Mouse (Mus musculus): ENCODE measurements around the gene Glo1. TPM values are rescaled to one million over a fixed set of nuclear protein-coding genes. Genes with fewer than 3 reads are reported as not detected.

Glo1 gene
- total RNA-seq, 2 experiments from 2014 or later: 194 to 199 TPM

DNA sequence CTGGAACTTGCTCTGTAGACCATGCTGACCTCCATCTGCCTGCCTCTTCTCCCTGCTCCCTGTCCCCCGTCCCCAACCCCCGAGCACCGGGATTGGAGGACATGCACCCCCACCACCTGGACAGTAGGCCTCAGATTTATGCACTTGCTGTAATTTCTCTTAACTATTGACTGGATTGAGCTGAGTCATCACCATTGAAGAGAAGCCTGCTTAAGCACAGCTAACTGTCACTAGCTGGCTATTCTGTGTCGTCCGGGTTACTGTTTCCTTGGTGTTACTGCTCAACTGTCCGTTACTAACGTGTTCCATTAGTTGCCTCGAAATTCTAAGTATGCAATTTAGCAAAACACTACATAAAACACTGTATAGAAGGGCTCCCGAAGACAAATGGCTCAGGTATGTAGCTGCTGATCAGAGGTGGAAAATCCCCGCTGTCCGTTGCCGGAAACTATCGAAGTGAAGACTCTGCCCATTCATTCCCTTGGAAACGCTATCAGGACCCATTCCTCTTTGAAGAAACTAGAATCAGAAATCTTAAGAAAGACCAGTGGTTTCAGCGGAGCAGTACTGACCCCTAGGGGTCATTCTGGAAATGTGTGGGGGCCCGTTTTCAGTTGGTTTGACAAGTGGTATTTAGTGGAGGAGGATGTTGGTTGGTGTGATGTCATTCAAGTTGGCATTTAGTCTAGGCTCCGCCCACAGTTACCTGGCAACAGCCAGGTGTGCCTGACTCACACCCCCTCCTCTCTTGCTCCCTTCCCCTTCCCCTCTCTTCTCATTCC is 36.1 kb downstream of the Glo1 start:
- peak; percentile 96 for TF ChIP-seq CTCF (conservative IDR thresholded peaks at IDR 0.05)
- DNase-seq (ENCODE audit: low spot score in 2 of 2): peak; percentile 63 to 76

DNA sequence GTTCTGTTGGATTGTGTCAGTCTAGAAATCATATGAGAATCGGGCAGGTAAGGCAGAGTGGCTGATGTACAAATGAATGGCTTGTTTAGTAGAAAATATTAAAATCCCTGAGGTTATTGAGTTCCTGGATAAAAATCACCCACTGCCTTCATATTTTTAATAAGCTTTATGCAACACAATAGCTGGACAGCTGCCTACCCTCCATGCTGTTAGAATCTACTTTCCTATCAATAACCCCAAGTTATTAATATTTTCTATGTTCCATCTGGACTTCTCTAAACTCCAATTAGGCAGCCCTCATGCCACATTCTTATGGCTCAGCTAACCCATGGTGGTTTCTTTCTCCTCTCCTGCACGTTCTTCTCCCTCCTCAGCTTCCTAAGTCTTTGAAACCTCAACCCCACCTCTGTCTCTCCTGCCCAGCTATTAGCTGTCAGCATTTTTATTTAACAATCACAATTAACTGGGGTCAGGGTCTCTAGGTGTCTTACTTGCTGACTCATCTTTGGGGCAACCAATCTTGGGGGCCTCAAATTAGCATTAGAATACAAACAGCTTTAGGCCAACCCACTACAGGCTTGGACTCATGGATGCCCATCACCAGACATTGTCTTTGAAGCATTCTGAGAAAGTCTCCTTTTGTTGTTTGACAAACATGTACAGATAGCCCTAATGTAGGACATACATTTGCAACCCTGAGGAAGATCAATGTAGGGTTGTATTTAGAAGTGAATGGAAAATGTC is 43.2 kb downstream of the Glo1 start:
- Histone ChIP-seq H3K4me3 (no peak overlapping the region), H3K27ac (peak overlapping the region; percentile 94)
- DNase-seq (ENCODE audit: low spot score in 2 of 2): peak in 1 of 2 experiments; percentile 30
- TF ChIP-seq CTCF (conservative IDR thresholded peaks at IDR 0.05): no peak

More for the DNA sequence above, 36.1 kb downstream of the Glo1 start:
- H3K4me3 ChIP-seq: no peak overlapping the region
- peak overlapping the region; percentile 56 for H3K27ac ChIP-seq

DNA sequence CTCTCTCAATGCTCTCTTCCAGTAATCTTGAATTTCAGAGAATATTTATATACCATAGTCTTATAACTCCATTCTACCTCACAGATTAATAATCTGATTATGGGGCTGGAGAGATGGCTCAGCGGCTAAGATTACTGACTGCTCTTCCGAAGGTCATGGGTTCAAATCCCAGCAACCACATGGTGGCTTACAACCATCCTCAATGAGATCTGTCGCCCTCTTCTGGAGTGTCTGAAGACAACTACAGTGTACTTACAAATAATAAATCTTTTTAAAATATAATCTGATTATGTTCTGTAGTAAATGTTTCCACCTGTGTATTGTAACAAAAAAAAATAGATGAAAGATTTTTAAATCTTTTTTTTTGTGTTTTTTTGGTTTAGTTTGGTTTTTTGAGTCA is 44.4 kb downstream of the Glo1 start:
- peak; percentile 56 for TF ChIP-seq CTCF (conservative IDR thresholded peaks at IDR 0.05)
- Histone ChIP-seq H3K27ac (peak overlapping the region; percentile 94), H3K4me3 (no peak overlapping the region)
- DNase-seq (ENCODE audit: low spot score in 2 of 2): no peak

DNA sequence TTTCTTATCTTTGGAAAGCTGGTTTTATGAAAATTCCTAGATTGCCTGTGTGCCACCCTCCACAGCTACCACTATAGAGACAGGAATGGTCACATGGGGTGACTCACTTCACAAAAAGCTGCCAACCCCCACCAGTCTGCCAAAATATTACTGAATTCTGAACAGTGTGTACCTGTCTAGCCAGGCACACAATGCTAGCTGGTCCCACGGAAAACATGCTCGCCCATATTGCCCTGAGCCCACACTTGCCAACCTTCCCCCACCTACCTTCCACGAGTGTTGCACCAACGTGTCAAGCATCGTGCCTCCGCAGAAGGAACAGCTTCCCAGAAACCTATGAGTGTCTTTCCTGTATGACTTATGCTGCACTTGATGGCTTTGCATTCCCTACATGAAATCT is 45.5 kb downstream of the Glo1 start:
- no peak overlapping the region for H3K4me3 ChIP-seq
- peak overlapping the region; percentile 94 for H3K27ac ChIP-seq
- DNase-seq (ENCODE audit: low spot score in 2 of 2): peak; percentile 89 to 92
- no peak for TF ChIP-seq CTCF (conservative IDR thresholded peaks at IDR 0.05)

DNA sequence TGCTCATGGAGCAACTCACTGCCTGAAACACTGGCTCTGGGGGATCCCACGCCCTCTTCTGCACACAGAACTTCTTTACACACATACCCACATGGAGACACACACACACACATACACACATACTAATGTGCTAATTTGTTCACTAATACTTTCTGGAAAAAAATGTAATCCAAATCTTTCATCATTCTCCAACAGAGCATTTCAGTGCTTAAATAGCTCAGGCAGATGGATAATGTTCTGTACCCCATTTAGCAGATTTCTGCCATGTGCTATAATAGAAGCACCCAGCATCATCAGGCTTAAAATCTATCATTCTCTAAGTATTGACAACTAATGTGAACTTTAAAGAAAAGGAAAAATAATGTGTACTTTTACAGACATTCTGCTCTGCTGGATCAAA is 45.9 kb downstream of the Glo1 start:
- H3K27ac ChIP-seq: peak overlapping the region; percentile 94
- TF ChIP-seq CTCF (conservative IDR thresholded peaks at IDR 0.05): no peak
- no peak overlapping the region for H3K4me3 ChIP-seq
- DNase-seq (ENCODE audit: low spot score in 2 of 2): peak; percentile 60 to 69

DNA sequence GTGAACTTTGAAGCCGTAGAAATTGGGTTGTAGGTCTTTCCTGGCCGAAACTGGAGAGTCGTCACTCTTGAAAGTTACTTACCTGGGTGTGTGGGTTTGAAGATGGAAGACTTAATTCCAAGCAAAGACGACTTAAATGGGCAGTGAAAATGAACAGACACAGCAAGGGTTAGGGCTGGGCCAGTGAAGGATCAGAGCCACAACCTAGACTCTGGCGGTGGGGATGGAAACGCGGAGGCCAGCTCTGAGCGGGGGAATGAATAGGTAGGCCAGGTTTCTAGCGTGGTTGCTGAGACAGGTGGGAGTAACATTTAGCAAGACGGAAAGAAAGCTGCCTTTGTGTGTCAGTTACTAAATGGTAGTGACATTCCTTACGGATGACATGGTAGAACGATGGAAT is 49.7 kb downstream of the Glo1 start:
- TF ChIP-seq CTCF (conservative IDR thresholded peaks at IDR 0.05): no peak
- DNase-seq (ENCODE audit: low spot score in 2 of 2): no peak
- H3K27ac ChIP-seq: peak overlapping the region; percentile 99
- H3K4me3 ChIP-seq: peak overlapping the region; percentile 89

DNA sequence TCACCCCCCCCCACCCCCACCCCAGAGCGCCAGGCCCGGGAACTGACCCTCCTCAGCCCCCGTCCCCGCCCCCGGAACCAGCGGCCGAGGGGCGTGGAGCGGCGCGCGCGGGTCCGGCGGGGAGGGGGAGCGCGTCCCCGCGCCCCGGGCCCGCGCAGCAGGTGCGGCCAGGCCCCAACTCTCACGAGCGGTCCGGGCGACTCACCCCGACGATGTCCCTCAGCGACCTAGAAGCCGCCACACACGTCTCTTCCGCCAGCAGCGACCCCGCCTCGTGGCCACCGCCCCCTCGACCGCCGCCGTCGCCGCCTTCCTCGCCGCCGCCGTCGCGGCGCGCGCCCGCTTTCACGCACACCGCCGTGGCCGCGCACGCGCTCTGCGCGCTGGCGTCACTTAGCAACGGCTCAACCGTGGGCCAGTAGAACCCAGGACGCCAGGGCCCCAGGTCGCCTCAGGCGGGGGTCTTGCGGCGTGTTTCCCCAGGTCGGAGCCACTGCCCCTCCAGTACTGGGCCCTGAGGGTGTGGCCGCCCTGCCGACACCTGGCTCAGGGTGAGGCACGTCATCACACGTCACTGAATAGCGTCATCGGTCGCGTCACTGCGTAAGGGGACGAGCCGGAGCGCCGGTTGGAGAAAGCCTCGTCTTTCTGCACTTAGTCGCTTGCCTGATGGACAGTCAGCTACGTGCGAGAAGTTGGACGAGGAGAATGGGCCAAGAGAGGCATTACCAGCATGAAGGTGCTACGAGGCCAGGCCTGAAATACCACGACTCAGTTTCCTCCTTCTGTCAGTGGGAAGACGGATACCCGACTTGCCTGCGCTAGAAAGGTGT is 50.5 kb downstream of the Glo1 start, which contains the start of gene Btbd9:
Gene Btbd9, minus strand, starts transcription at position 548 of the 833 bp plus-strand sequence.
- Histone ChIP-seq H3K27ac (peak within 1 kb of the TSS; percentile 99), H3K4me3 (peak within 1 kb of the TSS; percentile 89)
- TF ChIP-seq CTCF (conservative IDR thresholded peaks at IDR 0.05): no peak
- peak; percentile 93 to 95 for DNase-seq (ENCODE audit: low spot score in 2 of 2)

DNA sequence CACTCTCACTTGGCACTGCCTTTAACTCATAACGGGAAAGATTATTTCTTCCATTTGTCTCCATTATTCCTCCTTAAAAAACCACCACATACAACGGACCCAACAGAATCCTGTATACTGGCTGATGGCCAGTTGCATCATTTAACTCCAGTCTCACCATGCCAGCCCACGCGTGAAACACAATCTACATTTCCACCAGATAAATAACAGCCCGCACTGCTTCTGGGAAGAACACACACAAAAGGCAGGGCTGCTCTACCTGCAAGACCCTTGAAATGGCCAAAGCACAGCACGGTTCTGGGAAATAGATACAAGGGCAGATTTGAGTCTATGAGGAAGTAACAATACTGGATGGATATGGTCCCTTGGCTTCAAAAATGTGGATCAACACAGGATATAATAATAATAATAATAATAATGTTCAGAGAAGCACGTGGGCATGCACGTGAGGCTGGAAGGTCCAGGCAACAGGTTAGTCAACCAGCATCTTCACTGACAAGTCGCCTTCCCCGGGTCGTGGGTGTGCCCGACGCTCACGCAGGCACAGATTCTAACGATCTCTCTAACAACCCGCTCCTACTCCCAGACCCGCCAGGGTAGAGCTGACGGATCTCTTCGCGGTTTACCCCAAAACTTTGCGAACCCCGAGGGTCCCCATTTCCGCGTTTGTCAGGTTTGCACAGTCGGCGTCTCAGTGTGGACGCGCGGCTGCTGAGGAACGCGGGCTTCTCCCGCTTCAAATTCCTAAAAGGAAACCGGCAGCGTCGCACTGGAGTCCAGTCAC is 51.4 kb downstream of the Glo1 start:
- peak overlapping the region; percentile 99 for H3K27ac ChIP-seq
- peak overlapping the region; percentile 89 for H3K4me3 ChIP-seq
- DNase-seq (ENCODE audit: low spot score in 2 of 2): peak; percentile 41 to 64
- TF ChIP-seq CTCF (conservative IDR thresholded peaks at IDR 0.05): no peak

DNA sequence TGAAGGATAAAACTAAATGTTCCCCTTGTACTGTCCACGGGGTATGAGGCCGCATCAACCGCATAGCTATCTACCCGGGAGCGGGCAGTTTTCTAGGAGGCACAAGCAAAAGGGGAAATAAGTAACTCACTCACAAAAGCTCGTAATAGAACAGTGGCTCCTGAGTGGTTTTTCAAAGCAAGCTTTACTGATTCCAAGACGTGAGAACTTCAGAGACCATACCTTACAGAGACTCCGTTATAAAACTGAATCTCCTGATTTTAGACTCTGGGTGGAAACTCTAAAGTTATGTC is 51.9 kb downstream of the Glo1 start:
- Histone ChIP-seq H3K27ac (peak overlapping the region; percentile 99), H3K4me3 (peak overlapping the region; percentile 89)
- no peak for TF ChIP-seq CTCF (conservative IDR thresholded peaks at IDR 0.05)
- DNase-seq (ENCODE audit: low spot score in 2 of 2): no peak

DNA sequence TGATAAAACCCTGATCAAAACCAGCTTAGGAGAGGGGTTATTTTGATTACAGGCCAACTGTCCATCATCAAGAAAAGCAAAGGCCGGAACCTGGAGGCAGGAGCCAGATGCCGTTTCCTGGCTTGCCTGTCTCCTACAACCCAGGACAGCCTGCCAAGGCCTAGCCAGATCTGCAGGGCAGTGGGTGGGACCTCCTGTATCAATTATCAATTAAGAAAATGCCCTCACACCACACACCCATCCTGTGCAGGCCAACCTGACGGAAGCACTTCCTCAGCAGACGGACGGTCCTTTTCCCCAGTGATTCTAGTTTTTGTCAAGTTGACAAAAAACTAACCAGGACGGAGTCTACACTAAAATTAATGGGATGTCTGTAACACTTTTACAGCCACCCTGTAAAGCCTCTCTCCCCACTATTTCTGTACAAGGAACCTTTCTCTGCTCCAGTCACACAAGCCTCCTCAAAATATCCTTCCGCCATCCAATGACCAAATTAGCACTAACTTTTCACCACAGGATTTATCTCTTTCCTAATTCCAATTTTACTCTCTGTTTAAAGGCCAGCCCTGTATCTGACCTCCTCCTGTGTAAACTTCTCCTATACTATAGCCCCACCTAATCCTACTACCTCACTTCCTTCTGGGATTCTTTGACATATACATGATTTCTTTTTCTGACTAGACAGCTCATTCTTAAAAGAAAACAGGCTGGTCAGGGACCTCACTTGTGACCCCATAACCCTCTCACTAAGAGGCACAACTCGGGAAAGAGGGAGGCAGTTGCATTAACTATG is 52.5 kb downstream of the Glo1 start:
- DNase-seq (ENCODE audit: low spot score in 2 of 2): no peak
- Histone ChIP-seq H3K4me3 (peak overlapping the region; percentile 89), H3K27ac (peak overlapping the region; percentile 99)
- no peak for TF ChIP-seq CTCF (conservative IDR thresholded peaks at IDR 0.05)

DNA sequence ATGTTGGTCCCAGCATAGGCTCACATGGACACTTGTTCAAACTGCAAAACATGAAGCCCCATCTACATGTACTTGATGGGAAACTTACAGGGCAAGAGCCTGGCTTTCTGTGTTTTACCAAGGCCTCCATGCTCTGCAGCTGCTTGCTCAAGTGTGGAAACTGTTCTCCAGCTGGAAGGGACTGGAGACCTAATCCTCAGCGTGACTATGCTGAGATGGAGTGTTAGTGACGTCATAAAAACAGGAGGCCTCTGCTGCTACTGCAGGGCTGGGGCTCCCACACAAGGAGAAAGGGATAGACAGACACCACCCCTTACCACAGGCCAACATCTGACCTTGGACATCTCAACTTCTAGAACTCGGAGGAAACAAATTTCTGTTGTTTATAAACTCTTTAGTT is 55.7 kb downstream of the Glo1 start:
- peak overlapping the region; percentile 37 for H3K27ac ChIP-seq
- no peak for DNase-seq (ENCODE audit: low spot score in 2 of 2)
- H3K4me3 ChIP-seq: no peak overlapping the region
- no peak for TF ChIP-seq CTCF (conservative IDR thresholded peaks at IDR 0.05)
